Mouse (Mus musculus) liver, postnatal 0 days (tissue): ENCODE results near the gene Ackr2. TPM values are rescaled to one million over a fixed set of nuclear protein-coding genes. Genes with fewer than 3 reads are reported as not detected.
A peak's percentile ranks its signal among the peaks of the same experiment; 100 is the strongest.

Experiments used
- ATAC-seq: fragments of 200-750 bp; cut with Nextera tagmentation; 2 replicates; pipeline ENCODE4 v1.8.0; 2017; ENCODE audit warnings: mild to moderate bottlenecking, moderate library complexity
- DNase-seq: peaks from one replicate; pipeline ENCODE4 v3.0.0-alpha.2; 2016
- H3K27ac ChIP-seq: fragments of 300-500 bp; sonication (generic); 2 replicates; pipeline ENCODE4 v1.5.1; 2014; ENCODE audit warnings: antibody characterized with exemption, moderate library complexity, mild to moderate bottlenecking, low read depth
- H3K27me3 ChIP-seq: fragments of 300-500 bp; sonication (generic); 2 replicates; pipeline ENCODE4 v1.6.1; 2014; ENCODE audit warnings: low read length, control low read depth, mixed read lengths; ENCODE audit not compliant: insufficient read depth
- H3K36me3 ChIP-seq: fragments of 300-500 bp; sonication (generic); replicated peaks from 2 replicates; pipeline ENCODE4 v1.6.1; 2014; ENCODE audit warnings: mild to moderate bottlenecking, control low read depth, low read length, moderate library complexity, mixed read lengths; ENCODE audit not compliant: insufficient read depth
- H3K4me1 ChIP-seq: fragments of 300-500 bp; sonication (generic); 2 replicates; pipeline ENCODE4 v1.6.1; 2014; ENCODE audit warnings: antibody characterized with exemption, mild to moderate bottlenecking, control low read depth; ENCODE audit not compliant: insufficient read depth
- H3K4me2 ChIP-seq: fragments of 300-500 bp; sonication (generic); 2 replicates; pipeline ENCODE4 v1.6.1; 2014; ENCODE audit warnings: low read depth, mild to moderate bottlenecking, low read length, moderate library complexity, mixed read lengths
- H3K4me3 ChIP-seq: fragments of 300-500 bp; sonication (generic); 2 replicates; pipeline ENCODE4 v1.5.1; 2014; ENCODE audit warnings: low read depth, low read length
- H3K9ac ChIP-seq: fragments of 300-500 bp; sonication (generic); replicated peaks from 2 replicates; pipeline ENCODE4 v1.6.1; 2014; ENCODE audit warnings: mild to moderate bottlenecking, moderate library complexity
- H3K9me3 ChIP-seq: fragments of 300-500 bp; sonication (generic); 2 replicates; pipeline ENCODE4 v1.6.1; 2016; ENCODE audit warnings: mild to moderate bottlenecking, control low read depth, low read length, mixed read lengths
- CTCF ChIP-seq: sonication (generic); IDR thresholded peaks from 2 replicates; pipeline ENCODE4 v1.5.1; 2016; ENCODE audit warnings: antibody characterized with exemption, low read depth
- EP300 ChIP-seq: IDR thresholded peaks from 2 replicates; pipeline ENCODE4 v1.6.1; 2016; ENCODE audit warnings: antibody characterized with exemption, low read depth, mild to moderate bottlenecking
- WGBS: fragments of 180-500 bp; shearing (Covaris S2); extraction: QIAGEN DNeasy Blood & Tissue Kit; methylation state at CpG from one replicate; pipeline ENCODE4 v1.1.7; 2014; ENCODE audit not compliant: insufficient replicate concordance; 5-methylcytosine and 5-hydroxymethylcytosine counted together
- polyA plus RNA-seq: library from polyadenylated mRNA; unstranded; fragments of >200 nt; fragmentation: Nextera tagmentation; extraction: Ambion mirVana; gene quantifications from 2 replicates; pipeline ENCODE4 v1.2.1, GENCODE M21; 2015

The Ackr2 gene
- polyA plus RNA-seq, 1 experiment from 2014 or later = 1.0 TPM

- Histone ChIP-seq H3K27ac (peak overlapping the region; percentile 84), H3K9ac (no peak overlapping the region), H3K9me3 (no peaks in the 10 kb centered on the region), H3K27me3 (no peaks in the 10 kb centered on the region), H3K4me2 (no peak overlapping the region), H3K36me3 (no peaks in the 10 kb centered on the region), H3K4me1 (peaks cover 21% of the 10 kb centered on the region), H3K4me3 (no peak overlapping the region)
- TF ChIP-seq EP300 (peak; percentile 39; the same call in 1 of the 2 replicates), CTCF (no peak)
- DNase-seq (peak; percentile 45), ATAC-seq (peak; percentile 61)
- WGBS = 60% methylated on average over 8 of the region's 8 CpGs
Observed at GRCm38 (mm10) chr9:121903476-121904305, 5.5 kb downstream of the Ackr2 start.

DNA sequence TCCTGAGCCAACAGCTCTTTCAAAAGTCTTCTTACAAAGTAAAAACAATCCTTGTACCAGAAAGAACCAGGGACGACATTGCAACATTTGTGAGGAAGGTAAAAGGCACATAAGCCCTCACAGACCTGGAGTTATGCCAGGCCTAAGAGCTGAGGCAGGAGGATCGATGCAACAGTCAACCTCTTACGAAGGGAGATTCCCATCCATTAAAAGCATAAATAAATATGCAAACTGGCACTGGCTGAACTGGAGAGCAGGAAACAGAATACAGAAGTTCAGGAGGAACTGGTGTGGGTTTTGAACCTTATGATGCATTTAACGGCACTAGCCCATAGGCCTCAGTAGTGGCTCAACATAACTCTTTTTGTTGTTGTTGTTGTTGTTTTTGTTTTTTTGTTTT, 6.2 kb downstream of the Ackr2 start:
- Histone ChIP-seq H3K4me1 (peaks cover 21% of the 10 kb centered on the region), H3K9ac (no peak overlapping the region), H3K27me3 (no peaks in the 10 kb centered on the region), H3K4me2 (no peak overlapping the region), H3K36me3 (no peaks in the 10 kb centered on the region), H3K4me3 (no peak overlapping the region), H3K9me3 (no peaks in the 10 kb centered on the region), H3K27ac (peak overlapping the region; percentile 84)
- TF ChIP-seq EP300 = peak; percentile 36; the same call in 1 of the 2 replicates
- no peak for TF ChIP-seq CTCF
- DNase-seq (peak; percentile 35), ATAC-seq (peak; percentile 20)
- WGBS = 49% methylated on average over 4 of the region's 4 CpGs

GRCm38 (mm10) chr9:121904946-121905345, 6.8 kb downstream of the Ackr2 start:
- no peak for ATAC-seq
- peak overlapping the region; percentile 84 for H3K27ac ChIP-seq

GRCm38 (mm10) chr9:121905556-121906185, 7.5 kb downstream of the Ackr2 start:
- peak; percentile 62 for TF ChIP-seq EP300
- TF ChIP-seq CTCF = 0 out of 2 replicates have a peak, but pooled peaks have one; percentile 24
- Histone ChIP-seq H3K4me2 (no peak overlapping the region), H3K4me1 (peaks cover 21% of the 10 kb centered on the region), H3K9me3 (no peaks in the 10 kb centered on the region), H3K27me3 (no peaks in the 10 kb centered on the region), H3K4me3 (no peak overlapping the region), H3K9ac (no peak overlapping the region), H3K27ac (peak overlapping the region; percentile 84), H3K36me3 (no peaks in the 10 kb centered on the region)
- ATAC-seq (peak; percentile 79), DNase-seq (no peak)
- 55% methylated on average over 4 of the region's 4 CpGs for WGBS

More at GRCm38 (mm10) chr9:121904946-121905345, 6.8 kb downstream of the Ackr2 start:
- Histone ChIP-seq H3K9ac (no peak overlapping the region), H3K4me1 (peaks cover 21% of the 10 kb centered on the region), H3K4me3 (no peak overlapping the region), H3K4me2 (no peak overlapping the region), H3K27me3 (no peaks in the 10 kb centered on the region), H3K9me3 (no peaks in the 10 kb centered on the region), H3K36me3 (no peaks in the 10 kb centered on the region)
- TF ChIP-seq EP300 (no peak), CTCF (no peak)
- no peak for DNase-seq
- 72% methylated on average over 7 of the region's 7 CpGs for WGBS

GRCm38 (mm10) chr9:121906456-121906855, 8.3 kb downstream of the Ackr2 start:
- Histone ChIP-seq H3K4me2 (no peak overlapping the region), H3K36me3 (no peaks in the 10 kb centered on the region), H3K27ac (peak overlapping the region; percentile 75), H3K27me3 (no peaks in the 10 kb centered on the region), H3K9ac (no peak overlapping the region), H3K9me3 (no peaks in the 10 kb centered on the region), H3K4me3 (no peak overlapping the region), H3K4me1 (peaks cover 22% of the 10 kb centered on the region)
- 77% methylated on average over 5 of the region's 5 CpGs for WGBS
- ATAC-seq (no peak), DNase-seq (no peak)
- TF ChIP-seq CTCF = no peak
- no peak for TF ChIP-seq EP300

DNA sequence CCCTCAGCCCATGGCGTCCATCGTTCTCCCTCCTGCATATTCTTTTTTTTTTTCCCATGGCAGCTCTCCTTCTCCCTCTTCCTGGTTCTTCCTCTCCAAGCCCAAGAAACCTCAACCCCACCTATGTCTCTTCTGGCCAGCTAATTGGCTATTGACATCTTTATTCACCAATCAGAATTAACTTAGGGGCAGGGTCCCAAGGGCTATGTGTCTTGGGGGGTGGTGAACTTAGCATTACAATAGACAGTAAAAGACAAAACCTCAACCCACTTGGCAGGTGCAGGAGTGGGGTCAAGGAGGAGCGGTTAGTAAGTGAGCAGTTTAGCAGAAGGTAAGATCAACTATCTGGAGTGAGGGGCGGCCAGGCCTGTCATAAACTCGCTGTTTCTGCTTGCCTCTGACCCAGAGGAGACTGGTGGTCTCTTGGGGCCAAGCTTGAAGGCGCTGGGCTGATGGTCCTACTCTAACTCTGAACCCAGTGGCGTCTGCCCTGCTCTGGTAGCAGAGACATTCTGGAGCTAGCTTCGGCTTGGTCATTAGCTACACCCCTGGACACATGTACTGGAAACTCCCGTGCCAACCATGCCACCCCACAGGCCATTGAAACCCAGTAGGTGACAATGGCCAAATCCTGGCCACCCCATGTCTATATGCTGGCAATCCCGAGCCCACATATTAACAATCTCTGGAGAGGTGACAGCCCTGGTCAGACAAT, 9.4 kb downstream of the Ackr2 start:
- no peak for ATAC-seq
- DNase-seq = no peak
- H3K4me2 ChIP-seq = no peak overlapping the region
- no peaks in the 10 kb centered on the region for H3K36me3 ChIP-seq
- H3K27ac ChIP-seq = no peak overlapping the region
- no peaks in the 10 kb centered on the region for H3K27me3 ChIP-seq
- peaks cover 26% of the 10 kb centered on the region for H3K4me1 ChIP-seq
- no peak overlapping the region for H3K4me3 ChIP-seq
- no peak for TF ChIP-seq EP300
- TF ChIP-seq CTCF = no peak
- WGBS = 76% methylated on average over 10 of the region's 10 CpGs
- no peak overlapping the region for H3K9ac ChIP-seq
- no peaks in the 10 kb centered on the region for H3K9me3 ChIP-seq
